Mouse (Mus musculus) ES-E14 (cell line): ENCODE results near the gene Ccdc85c. TPM values are rescaled to one million over a fixed set of nuclear protein-coding genes. Genes with fewer than 3 reads are reported as not detected.
A peak's percentile ranks its signal among the peaks of the same experiment; 100 is the strongest.

Source experiments
- DNase-seq: peaks from one replicate; pipeline ENCODE4 v3.0.0-alpha.2; 2013; ENCODE audit warnings: low read depth, low spot score
- H3K27ac ChIP-seq: 2 replicates; pipeline ENCODE4 v1.5.1; 2012; ENCODE audit warnings: low read depth, mild to moderate bottlenecking, low read length, moderate library complexity, mixed read lengths; ENCODE audit not compliant: poor library complexity, insufficient read depth, severe bottlenecking
- H3K36me3 ChIP-seq: 2 replicates; pipeline ENCODE4 v1.6.1; 2012; ENCODE audit warnings: mild to moderate bottlenecking, low read length, moderate library complexity, mixed read lengths; ENCODE audit not compliant: control insufficient read depth, poor library complexity, insufficient read depth, severe bottlenecking
- H3K4me1 ChIP-seq, 2 experiments: fragments of 150-350 bp in 1 of 2; sonication (generic) in 1 of 2; 2 replicates each; pipeline ENCODE4 v1.6.1; 2012; ENCODE audit warnings: low read length in 2 of 2, mild to moderate bottlenecking in 1 of 2, mixed read lengths in 1 of 2; ENCODE audit not compliant: control insufficient read depth in 2 of 2, insufficient read depth in 2 of 2, poor library complexity in 1 of 2
- H3K4me3 ChIP-seq, 2 experiments: fragments of 150-350 bp in 1 of 2; sonication (generic) in 1 of 2; 2 replicates each; pipeline ENCODE4 v1.5.1; 2012; ENCODE audit warnings: low read length in 2 of 2, low read depth in 1 of 2, mild to moderate bottlenecking in 1 of 2, mixed read lengths in 1 of 2; ENCODE audit not compliant: insufficient read depth in 1 of 2, poor library complexity in 1 of 2, severe bottlenecking in 1 of 2
- H3K9ac ChIP-seq: 2 replicates; pipeline ENCODE4 v1.6.1; 2012; ENCODE audit warnings: low read depth, mild to moderate bottlenecking, low read length, mixed read lengths; ENCODE audit not compliant: poor library complexity, insufficient read depth, severe bottlenecking
- H3K9me3 ChIP-seq: fragments of 150-350 bp; sonication (generic); 2 replicates; pipeline ENCODE4 v1.6.1; 2012; ENCODE audit warnings: low read depth, mild to moderate bottlenecking, low read length; ENCODE audit not compliant: control insufficient read depth, insufficient read depth
- CHD2 ChIP-seq: IDR thresholded peaks from 2 replicates; pipeline ENCODE4 v1.6.1; 2014; ENCODE audit warnings: mild to moderate bottlenecking, low read depth, low read length, inconsistent platforms
- HCFC1 ChIP-seq: IDR thresholded peaks from 2 replicates; pipeline ENCODE4 v1.6.1; 2012; ENCODE audit warnings: low read length, inconsistent platforms, borderline replicate concordance; ENCODE audit not compliant: insufficient read depth
- MAFK ChIP-seq: IDR thresholded peaks from 2 replicates; pipeline ENCODE4 v1.6.1; 2014; ENCODE audit warnings: mild to moderate bottlenecking, low read depth, low read length, inconsistent platforms; ENCODE audit not compliant: insufficient read depth
- ZC3H11A ChIP-seq: IDR thresholded peaks from 2 replicates; pipeline ENCODE4 v1.6.1; 2012; ENCODE audit warnings: low read depth, mild to moderate bottlenecking, inconsistent platforms, low read length, borderline replicate concordance
- ZNF384 ChIP-seq: IDR thresholded peaks from 2 replicates; pipeline ENCODE4 v1.6.1; 2012; ENCODE audit warnings: low read depth, low read length, inconsistent platforms
- in situ Hi-C, 2 experiments: fragments of 600-800 bp; cut with MboI; formaldehyde crosslinking; loops; one replicate each; pipeline ENCODE4 v1.15.1; 2025; ENCODE audit warnings: low sequenced_read_pairs in 2 of 2, inconsistent platforms in 1 of 2; ENCODE audit not compliant: unreplicated experiment in 2 of 2
- total RNA-seq: library from RNA; depleted of rRNA; stranded (reverse); fragments of 300-350 nt; gene quantifications from 2 replicates; pipeline ENCODE4 v1.2.3, GENCODE M21; 2012

Gene Ccdc85c
- total RNA-seq, 1 experiment: 21.9 TPM

- Histone ChIP-seq H3K4me1 (peaks cover 0 to 30% of the 10 kb centered on the region in 2 experiments; a peak in 2 of 4 replicates), H3K9ac (no peak overlapping the region), H3K4me3 (no peak overlapping the region), H3K36me3 (no peaks in the 10 kb centered on the region), H3K9me3 (no peaks in the 10 kb centered on the region), H3K27ac (no peak overlapping the region)
- DNase-seq: no peak
- TF ChIP-seq MAFK (no peak), ZNF384 (no peak), ZC3H11A (no peak), HCFC1 (no peak)
- in situ Hi-C loops: no loop called here
Measured at GRCm38 (mm10) chr12:108220621-108221020, 54.6 kb downstream of the Ccdc85c start.

- in situ Hi-C loops: no loop called here
- no peak overlapping the region for H3K4me3 ChIP-seq
- no peak overlapping the region for H3K9ac ChIP-seq
- no peak overlapping the region for H3K27ac ChIP-seq
- no peak for DNase-seq
- peaks cover 0 to 29% of the 10 kb centered on the region in 2 experiments; a peak in 2 of 4 replicates for H3K4me1 ChIP-seq
- TF ChIP-seq ZNF384 (no peak), CHD2 (no peak), MAFK (no peak)
- no peaks in the 10 kb centered on the region for H3K36me3 ChIP-seq
- H3K9me3 ChIP-seq: no peaks in the 10 kb centered on the region
Measured at GRCm38 (mm10) chr12:108219825-108220616, 55.2 kb downstream of the Ccdc85c start.

GRCm38 (mm10) chr12:108219163-108219562, 56.1 kb downstream of the Ccdc85c start:
- H3K36me3 ChIP-seq: no peaks in the 10 kb centered on the region
- no peak overlapping the region for H3K4me3 ChIP-seq
- in situ Hi-C loops: no loop called here
- peaks cover 0 to 24% of the 10 kb centered on the region in 2 experiments; a peak in 2 of 4 replicates for H3K4me1 ChIP-seq
- H3K27ac ChIP-seq: no peak overlapping the region
- no peak for TF ChIP-seq HCFC1
- no peak for TF ChIP-seq MAFK
- TF ChIP-seq ZC3H11A: no peak
- TF ChIP-seq CHD2: no peak
- no peak for TF ChIP-seq ZNF384
- H3K9me3 ChIP-seq: no peaks in the 10 kb centered on the region
- DNase-seq: no peak
- no peak overlapping the region for H3K9ac ChIP-seq

GRCm38 (mm10) chr12:108217572-108217971, 57.7 kb downstream of the Ccdc85c start:
- Histone ChIP-seq H3K4me1 (peaks cover 0 to 14% of the 10 kb centered on the region in 2 experiments; a peak in 2 of 4 replicates), H3K9me3 (no peaks in the 10 kb centered on the region), H3K9ac (no peak overlapping the region), H3K4me3 (no peak overlapping the region), H3K27ac (no peak overlapping the region), H3K36me3 (no peaks in the 10 kb centered on the region)
- in situ Hi-C loops: no loop called here
- TF ChIP-seq ZNF384 (no peak), MAFK (no peak), HCFC1 (no peak), CHD2 (no peak), ZC3H11A (no peak)
- DNase-seq: peak; percentile 40
